Mouse (Mus musculus): ENCODE measurements at regions not wholly inside any gene's neighbourhood (a gene's known extent, or its start where the extent isn't known, plus 50 kb on each side); places are given as distances from the start of the nearest gene placed in this dataset.

GRCm38 (mm10) chr2:170277182-170277767, 129.4 kb upstream of the Zfp217 start:
- Histone ChIP-seq H3K27ac (no peak overlapping the region), H3K9me3 (peaks cover 4% of the 10 kb centered on the region; the same call in 1 of the 2 replicates), H3K4me2 (no peak overlapping the region), H3K4me1 (no peaks in the 10 kb centered on the region), H3K27me3 (no peaks in the 10 kb centered on the region), H3K36me3 (replicated peaks) (no peaks in the 10 kb centered on the region), H3K4me3 (replicated peaks) (no peak overlapping the region), H3K9ac (no peak overlapping the region)
- 84% methylated on average over 18 of the region's 18 CpGs for WGBS
- no peak for ATAC-seq (ENCODE audit: low FRiP score)

- Histone ChIP-seq H3K4me3 (replicated peaks) (no peak overlapping the region), H3K9me3 (peaks cover 10% of the 10 kb centered on the region; the same call in 1 of the 2 replicates), H3K27ac (no peak overlapping the region), H3K4me1 (no peaks in the 10 kb centered on the region), H3K27me3 (no peaks in the 10 kb centered on the region), H3K4me2 (no peak overlapping the region), H3K36me3 (replicated peaks) (no peaks in the 10 kb centered on the region), H3K9ac (no peak overlapping the region)
- no peak for ATAC-seq (ENCODE audit: low FRiP score)
- 66% methylated on average over 4 of the region's 4 CpGs for WGBS
These were observed 127.8 kb upstream of the Zfp217 start for GRCm38 (mm10) chr2:170275687-170276086.

GRCm38 (mm10) chr2:170269926-170270577, 122.1 kb upstream of the Zfp217 start:
- Histone ChIP-seq H3K9ac (no peak overlapping the region), H3K4me1 (peaks cover 15% of the 10 kb centered on the region), H3K9me3 (peaks cover 10% of the 10 kb centered on the region; the same call in 1 of the 2 replicates), H3K4me3 (replicated peaks) (no peak overlapping the region), H3K27ac (no peak overlapping the region), H3K27me3 (no peaks in the 10 kb centered on the region), H3K36me3 (replicated peaks) (no peaks in the 10 kb centered on the region), H3K4me2 (no peak overlapping the region)
- WGBS, result 84% methylated on average over 11 of the region's 11 CpGs
- no peak for ATAC-seq (ENCODE audit: low FRiP score)

GRCm38 (mm10) chr2:170268080-170268479, 120.2 kb upstream of the Zfp217 start:
- Histone ChIP-seq H3K4me1 (peaks cover 19% of the 10 kb centered on the region), H3K27me3 (no peaks in the 10 kb centered on the region), H3K4me3 (replicated peaks) (no peak overlapping the region), H3K27ac (no peak overlapping the region), H3K36me3 (replicated peaks) (no peaks in the 10 kb centered on the region), H3K4me2 (no peak overlapping the region), H3K9me3 (peaks cover 5% of the 10 kb centered on the region; the same call in 1 of the 2 replicates), H3K9ac (no peak overlapping the region)
- 48% methylated on average over 8 of the region's 8 CpGs for WGBS
- no peak for ATAC-seq (ENCODE audit: low FRiP score)

GRCm38 (mm10) chr2:170267152-170267551, 119.2 kb upstream of the Zfp217 start:
- Histone ChIP-seq H3K4me1 (peaks cover 19% of the 10 kb centered on the region), H3K9me3 (peaks cover 5% of the 10 kb centered on the region; the same call in 1 of the 2 replicates), H3K4me3 (replicated peaks) (peak overlapping the region; percentile 29), H3K27ac (no peak overlapping the region), H3K36me3 (replicated peaks) (no peaks in the 10 kb centered on the region), H3K27me3 (no peaks in the 10 kb centered on the region), H3K9ac (0 out of 2 replicates have a peak overlapping the region, but pooled peaks have one; percentile 18), H3K4me2 (peak overlapping the region; percentile 50)
- 4% methylated on average over 12 of the region's 12 CpGs for WGBS
- ATAC-seq (ENCODE audit: low FRiP score), result no peak

GRCm38 (mm10) chr2:170266407-170267101, 118.7 kb upstream of the Zfp217 start:
- Histone ChIP-seq H3K27ac (no peak overlapping the region), H3K9me3 (peaks cover 2% of the 10 kb centered on the region; the same call in 1 of the 2 replicates), H3K36me3 (replicated peaks) (no peaks in the 10 kb centered on the region), H3K27me3 (no peaks in the 10 kb centered on the region), H3K9ac (peak overlapping the region; percentile 18; the same call in 1 of the 2 replicates), H3K4me3 (replicated peaks) (peak overlapping the region; percentile 29), H3K4me1 (peaks cover 19% of the 10 kb centered on the region), H3K4me2 (peak overlapping the region; percentile 50)
- 6% methylated on average over 16 of the region's 16 CpGs for WGBS
- ATAC-seq (ENCODE audit: low FRiP score), result no peak; the same call in 1 of the 2 replicates

- H3K4me3 ChIP-seq (replicated peaks), result no peak overlapping the region
- no peak overlapping the region for H3K9ac ChIP-seq
- H3K4me2 ChIP-seq, result no peak overlapping the region
- no peaks in the 10 kb centered on the region for H3K9me3 ChIP-seq
- peaks cover 19% of the 10 kb centered on the region for H3K4me1 ChIP-seq
- 69% methylated on average over 4 of the region's 4 CpGs for whole genome bisulfite sequencing
- ATAC-seq (ENCODE audit: low FRiP score), result no peak
- no peak overlapping the region for H3K27ac ChIP-seq
- no peaks in the 10 kb centered on the region for H3K27me3 ChIP-seq
- no peaks in the 10 kb centered on the region for H3K36me3 ChIP-seq (replicated peaks)
These were observed 115.7 kb upstream of the Zfp217 start for GRCm38 (mm10) chr2:170263594-170263993.

GRCm38 (mm10) chr2:170261191-170261590, 113.3 kb upstream of the Zfp217 start:
- H3K4me3 ChIP-seq (replicated peaks), result no peak overlapping the region
- no peak overlapping the region for H3K27ac ChIP-seq
- ATAC-seq (ENCODE audit: low FRiP score), result no peak
- 88% methylated on average over 2 of the region's 2 CpGs for WGBS
- no peak overlapping the region for H3K4me2 ChIP-seq
- peaks cover 4% of the 10 kb centered on the region; the same call in 1 of the 2 replicates for H3K4me1 ChIP-seq
- no peak overlapping the region for H3K9ac ChIP-seq
- no peaks in the 10 kb centered on the region for H3K27me3 ChIP-seq
- H3K9me3 ChIP-seq, result no peaks in the 10 kb centered on the region
- H3K36me3 ChIP-seq (replicated peaks), result no peaks in the 10 kb centered on the region

GRCm38 (mm10) chr2:170259662-170260457, 112.0 kb upstream of the Zfp217 start:
- Histone ChIP-seq H3K27ac (no peak overlapping the region), H3K4me1 (peaks cover 4% of the 10 kb centered on the region; the same call in 1 of the 2 replicates), H3K36me3 (replicated peaks) (no peaks in the 10 kb centered on the region), H3K9ac (no peak overlapping the region), H3K9me3 (no peaks in the 10 kb centered on the region), H3K4me2 (no peak overlapping the region), H3K27me3 (no peaks in the 10 kb centered on the region), H3K4me3 (replicated peaks) (no peak overlapping the region)
- 92% methylated on average over 10 of the region's 10 CpGs for WGBS
- ATAC-seq (ENCODE audit: low FRiP score), result no peak

- H3K4me2 ChIP-seq, result no peak overlapping the region
- no peak overlapping the region for H3K27ac ChIP-seq
- no peak overlapping the region for H3K4me3 ChIP-seq (replicated peaks)
- H3K36me3 ChIP-seq (replicated peaks), result no peaks in the 10 kb centered on the region
- no peak for ATAC-seq (ENCODE audit: low FRiP score)
- H3K9me3 ChIP-seq, result no peaks in the 10 kb centered on the region
- no peak overlapping the region for H3K9ac ChIP-seq
- no peaks in the 10 kb centered on the region; the same call in 1 of the 2 replicates for H3K4me1 ChIP-seq
- H3K27me3 ChIP-seq, result no peaks in the 10 kb centered on the region
- WGBS, result 76% methylated on average over 12 of the region's 13 CpGs
These were observed 110.5 kb upstream of the Zfp217 start for GRCm38 (mm10) chr2:170258367-170258766.

- 96% methylated on average over 5 of the region's 5 CpGs for WGBS
- no peak overlapping the region for H3K9ac ChIP-seq
- no peak overlapping the region for H3K4me3 ChIP-seq (replicated peaks)
- H3K36me3 ChIP-seq (replicated peaks), result no peaks in the 10 kb centered on the region
- H3K27me3 ChIP-seq, result no peaks in the 10 kb centered on the region
- no peak for ATAC-seq (ENCODE audit: low FRiP score)
- H3K4me1 ChIP-seq, result no peaks in the 10 kb centered on the region; the same call in 1 of the 2 replicates
- no peak overlapping the region for H3K4me2 ChIP-seq
- no peak overlapping the region for H3K27ac ChIP-seq
- H3K9me3 ChIP-seq, result no peaks in the 10 kb centered on the region
These were observed 109.8 kb upstream of the Zfp217 start for GRCm38 (mm10) chr2:170257671-170258235.

Measured in forebrain, embryonic 12.5 days (tissue).